Mouse (Mus musculus): ENCODE results near the gene Gm44965. TPM values are rescaled to one million over a fixed set of nuclear protein-coding genes. Genes with fewer than 3 reads are reported as not detected.

Gene Gm44965
- polyA plus RNA-seq, 1 experiment = not detected

DNA sequence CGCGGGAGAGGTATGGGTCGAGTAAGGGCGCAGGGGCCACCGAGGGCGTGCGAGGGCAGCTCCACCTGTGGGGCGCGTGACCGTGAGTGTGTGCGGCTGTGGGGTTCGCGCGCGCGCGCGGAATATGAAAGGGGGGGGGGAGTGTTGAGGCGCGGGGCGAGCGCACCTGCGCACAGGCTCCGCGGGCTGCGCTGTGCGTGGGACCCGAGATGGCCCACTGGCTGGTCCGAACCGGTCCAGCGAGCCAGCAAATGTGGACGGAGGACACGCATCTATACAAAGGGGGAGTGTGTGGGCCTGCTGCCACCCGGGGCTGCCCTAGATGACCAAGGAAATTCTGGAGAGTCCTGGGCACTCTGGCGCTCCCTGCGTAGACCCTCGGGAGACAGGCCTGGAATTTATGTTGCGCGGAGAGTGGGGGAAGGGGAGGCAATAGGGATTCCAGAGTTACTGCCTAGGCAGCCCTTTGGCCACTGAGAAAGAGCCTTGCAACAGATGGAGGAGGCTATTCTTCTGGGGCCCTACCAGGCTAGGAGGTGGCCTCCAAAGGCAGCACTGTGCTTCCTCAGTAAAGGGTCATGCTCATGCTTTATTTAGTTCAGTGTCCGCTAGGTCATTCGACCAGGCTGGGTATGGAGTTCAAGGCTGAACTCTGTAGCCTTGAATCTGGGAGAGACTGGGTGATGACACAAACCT, 450 bp downstream of the Gm44965 start:
- H3K4me1 ChIP-seq (ENCODE audit: control insufficient read depth, insufficient read depth, low read length) = 0 out of 2 replicates have a peak, but pooled peaks cover 3% of the 10 kb centered on the region
- 2% methylated on average over 40 of the region's 41 CpGs for WGBS
- H3K4me3 ChIP-seq (replicated peaks; ENCODE audit: extremely low read depth, low read depth, low read length) = peak overlapping the region; percentile 88
- TF ChIP-seq POLR2A (IDR thresholded peaks at IDR 0.05; ENCODE audit: borderline replicate concordance, extremely low read depth, low read depth, low read length) (no peak), CTCF (IDR thresholded peaks at IDR 0.05; ENCODE audit: insufficient read depth, low read length) (no peak)
- no peak for DNase-seq

DNA sequence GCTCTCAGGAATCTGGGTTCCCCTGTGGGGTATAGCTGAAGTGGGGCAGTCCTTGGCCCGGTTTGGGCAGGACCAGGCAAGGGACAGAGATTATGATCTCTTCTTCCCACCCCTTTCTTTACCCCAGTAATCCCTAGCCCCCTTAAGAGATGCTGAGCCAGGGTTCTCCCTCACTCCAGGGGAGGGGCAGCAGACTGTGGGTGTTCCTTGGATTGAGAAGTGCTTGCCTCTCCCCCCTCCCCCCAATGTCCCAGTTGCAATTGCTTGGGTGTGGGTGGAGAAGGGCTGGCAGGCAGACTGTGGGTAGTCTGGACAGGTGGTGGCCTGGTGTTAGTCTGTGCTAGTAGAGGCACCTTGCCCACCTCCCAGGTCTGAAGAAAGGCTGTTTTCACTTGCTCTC, 1.5 kb downstream of the Gm44965 start:
- no peak for DNase-seq
- 0 out of 2 replicates have a peak, but pooled peaks cover 3% of the 10 kb centered on the region for H3K4me1 ChIP-seq (ENCODE audit: control insufficient read depth, insufficient read depth, low read length)
- TF ChIP-seq CTCF (IDR thresholded peaks at IDR 0.05; ENCODE audit: insufficient read depth, low read length) (no peak), POLR2A (IDR thresholded peaks at IDR 0.05; ENCODE audit: borderline replicate concordance, extremely low read depth, low read depth, low read length) (no peak)
- WGBS = 70% methylated on average over 1 of the region's 1 CpGs
- H3K4me3 ChIP-seq (replicated peaks; ENCODE audit: extremely low read depth, low read depth, low read length) = no peak overlapping the region

DNA sequence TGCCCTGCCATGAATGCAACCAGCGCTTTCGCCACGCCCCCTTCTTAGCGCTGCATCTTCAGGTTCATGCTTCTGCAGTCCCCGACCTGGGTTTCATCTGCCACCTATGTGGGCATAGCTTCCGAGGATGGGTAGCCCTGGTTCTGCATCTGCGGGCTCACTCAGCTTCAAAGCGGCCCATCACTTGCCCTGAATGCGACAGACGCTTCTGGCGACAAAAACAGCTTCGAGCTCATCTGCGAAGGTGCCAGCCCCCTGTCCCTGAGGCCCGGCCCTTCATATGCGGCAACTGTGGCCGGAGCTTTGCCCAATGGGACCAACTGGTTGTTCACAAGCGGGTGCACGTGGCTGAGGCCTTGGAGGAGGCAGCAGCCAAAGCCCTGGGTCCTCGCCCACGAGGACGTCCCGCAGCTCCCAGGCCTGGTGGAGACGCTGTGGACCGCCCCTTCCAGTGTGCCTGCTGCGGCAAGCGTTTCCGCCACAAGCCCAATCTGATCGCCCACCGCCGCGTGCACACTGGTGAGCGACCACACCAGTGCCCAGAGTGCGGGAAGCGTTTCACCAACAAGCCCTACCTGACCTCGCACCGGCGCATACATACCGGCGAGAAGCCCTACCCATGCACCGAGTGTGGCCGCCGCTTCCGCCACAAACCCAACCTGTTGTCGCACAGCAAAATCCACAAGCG, 2.9 kb downstream of the Gm44965 start:
- no peak for TF ChIP-seq POLR2A (IDR thresholded peaks at IDR 0.05; ENCODE audit: borderline replicate concordance, extremely low read depth, low read depth, low read length)
- TF ChIP-seq CTCF (IDR thresholded peaks at IDR 0.05; ENCODE audit: insufficient read depth, low read length) = no peak

DNA sequence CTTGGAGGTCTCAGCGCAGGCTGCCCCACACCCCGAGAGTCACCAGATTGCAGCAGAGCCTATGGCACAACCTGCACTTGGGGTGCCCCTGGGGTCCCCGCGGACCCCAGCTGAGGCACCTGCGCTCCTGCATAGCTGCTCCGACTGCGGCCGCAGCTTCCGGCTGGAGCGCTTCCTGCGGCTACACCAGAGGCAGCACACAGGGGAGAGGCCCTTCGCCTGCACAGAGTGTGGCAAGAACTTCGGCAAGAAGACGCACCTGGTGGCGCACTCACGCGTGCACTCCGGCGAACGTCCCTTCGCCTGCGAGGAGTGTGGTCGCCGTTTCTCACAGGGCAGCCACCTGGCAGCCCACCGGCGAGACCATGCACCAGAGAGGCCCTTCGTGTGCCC, 3.5 kb downstream of the Gm44965 start:
- Histone ChIP-seq H3K4me1 (ENCODE audit: control insufficient read depth, insufficient read depth, low read length) (peaks cover 3% of the 10 kb centered on the region; the same call in 1 of the 2 replicates), H3K4me3 (replicated peaks; ENCODE audit: extremely low read depth, low read depth, low read length) (no peak overlapping the region)
- no peak for DNase-seq
- TF ChIP-seq POLR2A (IDR thresholded peaks at IDR 0.05; ENCODE audit: borderline replicate concordance, extremely low read depth, low read depth, low read length) = no peak
- TF ChIP-seq CTCF (IDR thresholded peaks at IDR 0.05; ENCODE audit: insufficient read depth, low read length) = no peak
- 98% methylated on average over 27 of the region's 27 CpGs for WGBS

More for the DNA sequence above, 2.9 kb downstream of the Gm44965 start:
- WGBS = 98% methylated on average over 45 of the region's 45 CpGs
- DNase-seq = no peak
- Histone ChIP-seq H3K4me3 (replicated peaks; ENCODE audit: extremely low read depth, low read depth, low read length) (no peak overlapping the region), H3K4me1 (ENCODE audit: control insufficient read depth, insufficient read depth, low read length) (peaks cover 3% of the 10 kb centered on the region; the same call in 1 of the 2 replicates)

DNA sequence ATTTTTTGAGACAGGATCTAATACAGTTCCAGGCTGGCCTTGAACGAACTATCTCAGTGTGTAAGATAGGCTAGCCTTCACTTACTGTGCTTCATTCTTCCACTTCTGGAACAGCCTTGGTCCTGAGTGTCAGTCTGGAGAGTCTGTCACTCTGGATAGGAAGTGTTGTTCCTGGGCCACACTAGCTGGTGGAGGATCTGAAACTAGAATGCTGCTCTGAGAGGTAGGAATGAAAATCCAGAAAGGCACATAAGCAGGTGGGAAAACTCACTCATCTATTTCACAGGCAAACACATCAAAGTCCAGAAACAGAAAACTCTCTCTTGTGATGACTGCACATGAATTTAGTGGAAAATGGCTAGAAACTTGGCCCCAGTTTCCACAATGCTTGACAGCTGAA, 6.9 kb downstream of the Gm44965 start:
- 94% methylated on average over 1 of the region's 1 CpGs for WGBS

DNA sequence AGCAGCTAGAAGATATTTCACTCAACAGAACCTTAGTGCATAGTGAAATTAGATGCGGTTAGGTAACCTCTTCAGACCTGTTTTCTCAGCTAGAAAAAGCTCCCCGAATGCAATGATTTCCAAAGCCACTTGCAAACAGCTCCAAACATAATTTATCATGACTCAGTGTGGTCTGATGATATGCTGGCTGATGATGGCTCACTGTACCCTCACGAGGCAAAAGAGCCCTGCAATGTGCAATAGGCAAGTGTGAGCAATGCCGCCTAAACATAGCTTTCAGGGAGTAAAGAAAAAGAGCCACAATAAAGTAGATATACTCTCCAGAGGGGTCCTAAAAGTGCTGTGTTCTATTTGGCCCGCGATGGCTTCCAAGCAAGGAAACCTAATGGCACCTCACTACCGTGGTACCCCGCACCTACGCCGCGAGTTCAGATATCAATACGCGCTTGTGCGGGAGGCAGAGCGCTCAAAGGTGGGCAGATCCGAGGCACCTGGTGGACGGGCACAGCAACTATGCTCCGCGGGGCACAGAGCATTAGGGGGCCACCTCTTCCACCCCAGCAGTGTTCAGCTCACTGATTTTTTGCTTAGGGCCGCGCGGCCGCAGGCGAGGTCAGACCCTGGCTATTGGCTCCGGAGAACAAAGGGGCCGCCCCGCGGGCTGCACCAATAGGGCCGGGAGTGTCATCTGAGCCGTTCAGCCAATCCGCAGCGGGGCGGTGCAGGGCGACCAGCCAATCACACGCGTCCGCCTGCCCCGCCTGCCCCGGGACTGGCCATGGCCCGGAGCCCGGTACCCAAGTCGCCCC, 7.7 kb downstream of the Gm44965 start, which contains the start of gene Zfp775:
Gene Zfp775, plus strand, starts transcription at position 793 of the 809 bp plus-strand sequence.
- 4% methylated on average over 42 of the region's 42 CpGs for WGBS
- TF ChIP-seq POLR2A (IDR thresholded peaks at IDR 0.05; ENCODE audit: borderline replicate concordance, extremely low read depth, low read depth, low read length) = peak; percentile 70; the same call in 1 of the 2 replicates
- no peak for TF ChIP-seq CTCF (IDR thresholded peaks at IDR 0.05; ENCODE audit: insufficient read depth, low read length)
- Histone ChIP-seq H3K4me1 (ENCODE audit: control insufficient read depth, insufficient read depth, low read length) (peaks cover 3% of the 10 kb centered on the region; the same call in 1 of the 2 replicates), H3K4me3 (replicated peaks; ENCODE audit: extremely low read depth, low read depth, low read length) (peak within 1 kb of the TSS; percentile 98)
- DNase-seq = peak; percentile 93

More for the DNA sequence above, 6.9 kb downstream of the Gm44965 start:
- no peak for DNase-seq
- Histone ChIP-seq H3K4me1 (ENCODE audit: control insufficient read depth, insufficient read depth, low read length) (peaks cover 3% of the 10 kb centered on the region; the same call in 1 of the 2 replicates), H3K4me3 (replicated peaks; ENCODE audit: extremely low read depth, low read depth, low read length) (no peak overlapping the region)
- no peak for TF ChIP-seq CTCF (IDR thresholded peaks at IDR 0.05; ENCODE audit: insufficient read depth, low read length)

DNA sequence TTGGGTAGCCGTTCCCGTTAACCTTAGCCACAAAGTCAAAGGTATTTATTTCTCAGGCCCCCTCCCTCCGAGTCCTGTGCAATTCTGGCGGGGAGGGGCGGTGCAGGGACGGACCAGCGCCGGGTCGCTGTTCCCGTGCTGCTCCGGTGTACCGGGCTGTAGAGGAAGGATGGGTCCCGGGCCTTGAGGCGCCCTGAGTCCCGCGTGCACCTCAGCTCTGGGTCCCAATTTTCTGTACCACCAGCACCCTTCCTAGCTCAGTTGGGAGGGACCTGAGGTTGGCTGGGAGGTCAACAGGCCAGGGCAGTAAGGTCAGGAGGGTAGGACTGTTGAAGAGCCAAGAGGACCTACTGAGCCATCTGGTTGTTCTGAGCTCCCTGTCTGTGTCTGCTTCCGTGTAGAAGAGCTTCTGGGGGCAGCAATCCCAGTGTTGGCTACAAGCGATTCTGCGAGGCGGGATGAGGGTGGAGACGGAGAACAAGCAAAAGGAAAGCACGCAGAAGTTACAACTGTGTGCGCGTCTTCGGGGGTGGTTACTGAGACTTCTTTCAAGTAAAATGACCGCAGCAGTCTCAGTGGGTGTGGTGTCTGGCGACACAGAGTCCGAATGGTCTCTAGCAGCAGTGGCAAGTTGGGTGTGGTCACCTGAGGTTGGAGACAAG, 8.5 kb downstream of the Gm44965 start:
- under 1% methylated on average over 28 of the region's 28 CpGs for WGBS
- Histone ChIP-seq H3K4me1 (ENCODE audit: control insufficient read depth, insufficient read depth, low read length) (peaks cover 3% of the 10 kb centered on the region; the same call in 1 of the 2 replicates), H3K4me3 (replicated peaks; ENCODE audit: extremely low read depth, low read depth, low read length) (peak overlapping the region; percentile 86)
- TF ChIP-seq CTCF (IDR thresholded peaks at IDR 0.05; ENCODE audit: insufficient read depth, low read length) (no peak), POLR2A (IDR thresholded peaks at IDR 0.05; ENCODE audit: borderline replicate concordance, extremely low read depth, low read depth, low read length) (no peak; the same call in 1 of the 2 replicates)
- no peak for DNase-seq

DNA sequence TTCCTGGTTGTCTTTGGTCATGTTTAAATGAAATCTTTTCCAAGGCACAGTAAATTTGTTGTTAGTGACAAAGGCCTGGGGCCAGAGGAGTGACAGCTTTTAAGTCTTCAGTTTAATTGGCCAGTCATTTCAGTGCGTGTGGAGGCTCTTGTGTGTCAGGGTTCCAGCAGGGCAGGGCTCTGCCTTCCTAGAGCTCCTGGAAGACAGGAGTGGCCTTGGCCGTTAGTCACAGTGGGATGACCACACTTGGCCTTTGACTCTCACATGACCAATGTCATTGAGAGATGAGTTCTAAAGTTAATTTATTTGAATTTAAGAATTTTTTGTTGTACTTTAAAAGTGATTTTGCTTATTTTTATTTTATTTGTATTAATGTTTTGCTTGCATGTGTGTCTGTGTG, 14.4 kb downstream of the Gm44965 start:
- DNase-seq = no peak
- no peak overlapping the region for H3K4me3 ChIP-seq (replicated peaks; ENCODE audit: extremely low read depth, low read depth, low read length)
- H3K4me1 ChIP-seq (ENCODE audit: control insufficient read depth, insufficient read depth, low read length) = no peaks in the 10 kb centered on the region
- 74% methylated on average over 2 of the region's 2 CpGs for WGBS
- TF ChIP-seq POLR2A (IDR thresholded peaks at IDR 0.05; ENCODE audit: borderline replicate concordance, extremely low read depth, low read depth, low read length) (no peak), CTCF (IDR thresholded peaks at IDR 0.05; ENCODE audit: insufficient read depth, low read length) (no peak)

DNA sequence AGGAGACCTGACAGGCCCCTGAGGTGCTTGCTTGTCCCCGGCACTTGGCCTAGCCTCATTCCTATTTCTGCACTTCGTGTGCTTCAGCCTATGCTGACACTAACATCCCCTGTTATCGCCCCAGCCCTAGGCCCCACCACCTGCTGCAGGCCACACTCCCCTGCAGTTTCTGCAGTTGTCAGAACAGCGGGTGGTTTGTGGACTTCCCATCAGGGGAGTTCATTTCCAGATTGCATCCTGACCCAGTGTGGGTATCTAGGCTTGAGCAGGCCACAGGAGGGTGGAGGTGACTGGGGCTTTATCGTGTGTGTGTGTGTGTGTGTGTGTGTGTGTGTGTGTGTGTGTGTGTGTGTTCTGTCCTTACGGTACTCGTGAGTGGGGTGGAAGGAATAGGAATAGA, 15.8 kb downstream of the Gm44965 start:
- H3K4me3 ChIP-seq (replicated peaks; ENCODE audit: extremely low read depth, low read depth, low read length) = no peak overlapping the region
- no peaks in the 10 kb centered on the region for H3K4me1 ChIP-seq (ENCODE audit: control insufficient read depth, insufficient read depth, low read length)
- TF ChIP-seq POLR2A (IDR thresholded peaks at IDR 0.05; ENCODE audit: borderline replicate concordance, extremely low read depth, low read depth, low read length) (no peak), CTCF (IDR thresholded peaks at IDR 0.05; ENCODE audit: insufficient read depth, low read length) (no peak)
- no peak for DNase-seq
- 67% methylated on average over 7 of the region's 7 CpGs for WGBS
